Mouse (Mus musculus) ES-Bruce4 (cell line): ENCODE data around the gene Nell2.

Experiments used
- CTCF ChIP-seq: IDR thresholded peaks from one replicate; pipeline ENCODE4 v1.8.1; 2011; ENCODE audit warnings: low read depth, low read length
- EP300 ChIP-seq: IDR thresholded peaks from 2 replicates; pipeline ENCODE4 v1.6.1; 2011; ENCODE audit warnings: low read depth, low read length; ENCODE audit not compliant: insufficient read depth
- POLR2A ChIP-seq: IDR thresholded peaks from one replicate; pipeline ENCODE4 v1.8.1; 2011; ENCODE audit warnings: low read length; ENCODE audit not compliant: insufficient read depth

DNA sequence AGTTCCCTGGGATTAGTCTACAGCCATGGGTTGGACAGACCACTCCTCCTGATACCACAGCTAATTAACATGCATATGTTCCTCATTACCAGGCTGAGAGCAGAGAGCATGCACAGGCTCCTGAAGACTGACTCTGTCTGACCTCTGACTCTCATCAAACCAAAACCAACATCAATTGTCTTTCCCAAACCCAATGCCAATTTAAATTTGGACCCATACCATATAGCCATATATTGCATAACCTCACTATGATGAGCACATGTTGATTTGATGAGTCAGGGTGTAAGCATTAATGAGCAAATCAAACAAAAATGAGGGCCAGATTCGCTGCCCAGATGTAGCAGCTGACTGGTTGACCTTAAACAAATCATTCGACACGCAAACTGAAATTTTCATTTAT, 51.9 kb downstream of the Nell2 start:
- TF ChIP-seq CTCF: no peak
- TF ChIP-seq POLR2A: no peak
- TF ChIP-seq EP300: no peak
